Mouse (Mus musculus) spleen, postnatal 14 days (tissue): ENCODE results near the gene Dyrk1a.

Experiments used
- DNase-seq, 2 experiments: peaks; one replicate each; pipeline ENCODE4 v3.0.0; 2021 to 2022; ENCODE audit warnings: low spot score in 2 of 2

Dyrk1a gene

GRCm38 (mm10) chr16:94714483-94714882 is 144.7 kb downstream of the Dyrk1a start:
- DNase-seq: no peak

- no peak for DNase-seq
Observed at GRCm38 (mm10) chr16:94717051-94717450, 147.2 kb downstream of the Dyrk1a start.

GRCm38 (mm10) chr16:94718919-94719318 is 149.1 kb downstream of the Dyrk1a start:
- DNase-seq: no peak

- DNase-seq: no peak
Observed at GRCm38 (mm10) chr16:94719488-94719887, 149.7 kb downstream of the Dyrk1a start.

GRCm38 (mm10) chr16:94720476-94721153 is 150.8 kb downstream of the Dyrk1a start:
- no peak for DNase-seq

- DNase-seq: no peak
Observed at GRCm38 (mm10) chr16:94721549-94722006, 151.8 kb downstream of the Dyrk1a start.

GRCm38 (mm10) chr16:94722936-94723335 is 153.1 kb downstream of the Dyrk1a start:
- no peak for DNase-seq

GRCm38 (mm10) chr16:94724061-94724596 is 154.3 kb downstream of the Dyrk1a start:
- DNase-seq: peak in 1 of 2 experiments; percentile 23

GRCm38 (mm10) chr16:94724747-94725211 is 155.0 kb downstream of the Dyrk1a start:
- DNase-seq: no peak

GRCm38 (mm10) chr16:94729236-94729635 is 159.4 kb downstream of the Dyrk1a start:
- no peak for DNase-seq

- no peak for DNase-seq
Observed at GRCm38 (mm10) chr16:94731027-94731426, 161.2 kb downstream of the Dyrk1a start.

GRCm38 (mm10) chr16:94735472-94735871 is 165.7 kb downstream of the Dyrk1a start:
- no peak for DNase-seq

GRCm38 (mm10) chr16:94736462-94737358 is 166.9 kb downstream of the Dyrk1a start:
- no peak for DNase-seq

GRCm38 (mm10) chr16:94737359-94737687 is 167.5 kb downstream of the Dyrk1a start:
- DNase-seq: no peak

- no peak for DNase-seq
Observed at GRCm38 (mm10) chr16:94743853-94744501, 174.2 kb downstream of the Dyrk1a start.

GRCm38 (mm10) chr16:94745016-94745415 is 175.2 kb downstream of the Dyrk1a start:
- DNase-seq: no peak
